Mouse (Mus musculus): ENCODE measurements around the gene Naa16. TPM values are rescaled to one million over a fixed set of nuclear protein-coding genes. Genes with fewer than 3 reads are reported as not detected.

Naa16 gene
- polyA plus RNA-seq, 1 experiment: 6.3 TPM

GRCm38 (mm10) chr14:79294950-79295349, 95.6 kb downstream of the Naa16 start:
- Histone ChIP-seq H3K4me3 (ENCODE audit: insufficient read depth, low read length) (no peak overlapping the region), H3K27ac (ENCODE audit: insufficient read depth, low read length) (no peak overlapping the region), H3K4me1 (ENCODE audit: control insufficient read depth, insufficient read depth, low read length) (peaks cover 5% of the 10 kb centered on the region; the same call in 1 of the 2 replicates)
- no peak for TF ChIP-seq POLR2A (IDR thresholded peaks at IDR 0.05; ENCODE audit: extremely low read depth, insufficient read depth, low read length)
- TF ChIP-seq CTCF (IDR thresholded peaks at IDR 0.05; ENCODE audit: extremely low read depth, insufficient read depth, low read length): no peak

GRCm38 (mm10) chr14:79294051-79294814, 96.3 kb downstream of the Naa16 start:
- Histone ChIP-seq H3K4me3 (ENCODE audit: insufficient read depth, low read length) (no peak overlapping the region), H3K4me1 (ENCODE audit: control insufficient read depth, insufficient read depth, low read length) (peaks cover 5% of the 10 kb centered on the region; the same call in 1 of the 2 replicates), H3K27ac (ENCODE audit: insufficient read depth, low read length) (no peak overlapping the region)
- TF ChIP-seq POLR2A (IDR thresholded peaks at IDR 0.05; ENCODE audit: extremely low read depth, insufficient read depth, low read length) (no peak), CTCF (IDR thresholded peaks at IDR 0.05; ENCODE audit: extremely low read depth, insufficient read depth, low read length) (no peak)

- H3K4me3 ChIP-seq (ENCODE audit: insufficient read depth, low read length): no peak overlapping the region
- TF ChIP-seq POLR2A (IDR thresholded peaks at IDR 0.05; ENCODE audit: extremely low read depth, insufficient read depth, low read length) (no peak), CTCF (IDR thresholded peaks at IDR 0.05; ENCODE audit: extremely low read depth, insufficient read depth, low read length) (no peak)
- peaks cover 3% of the 10 kb centered on the region; the same call in 1 of the 2 replicates for H3K4me1 ChIP-seq (ENCODE audit: control insufficient read depth, insufficient read depth, low read length)
- H3K27ac ChIP-seq (ENCODE audit: insufficient read depth, low read length): peak overlapping the region; percentile 53; the same call in 1 of the 2 replicates
Observed at GRCm38 (mm10) chr14:79293119-79293780, 97.3 kb downstream of the Naa16 start.

- TF ChIP-seq POLR2A (IDR thresholded peaks at IDR 0.05; ENCODE audit: extremely low read depth, insufficient read depth, low read length): no peak
- no peak for TF ChIP-seq CTCF (IDR thresholded peaks at IDR 0.05; ENCODE audit: extremely low read depth, insufficient read depth, low read length)
- Histone ChIP-seq H3K4me3 (ENCODE audit: insufficient read depth, low read length) (no peak overlapping the region), H3K4me1 (ENCODE audit: control insufficient read depth, insufficient read depth, low read length) (peaks cover 3% of the 10 kb centered on the region; the same call in 1 of the 2 replicates), H3K27ac (ENCODE audit: insufficient read depth, low read length) (no peak overlapping the region)
Observed at GRCm38 (mm10) chr14:79291629-79292028, 98.9 kb downstream of the Naa16 start.

GRCm38 (mm10) chr14:79290683-79291425, 99.7 kb downstream of the Naa16 start:
- no peak overlapping the region for H3K27ac ChIP-seq (ENCODE audit: insufficient read depth, low read length)
- no peak for TF ChIP-seq CTCF (IDR thresholded peaks at IDR 0.05; ENCODE audit: extremely low read depth, insufficient read depth, low read length)
- no peak for TF ChIP-seq POLR2A (IDR thresholded peaks at IDR 0.05; ENCODE audit: extremely low read depth, insufficient read depth, low read length)
- H3K4me3 ChIP-seq (ENCODE audit: insufficient read depth, low read length): no peak overlapping the region
- peaks cover 3% of the 10 kb centered on the region; the same call in 1 of the 2 replicates for H3K4me1 ChIP-seq (ENCODE audit: control insufficient read depth, insufficient read depth, low read length)

- no peak overlapping the region for H3K4me3 ChIP-seq (ENCODE audit: insufficient read depth, low read length)
- TF ChIP-seq CTCF (IDR thresholded peaks at IDR 0.05; ENCODE audit: extremely low read depth, insufficient read depth, low read length) (no peak), POLR2A (IDR thresholded peaks at IDR 0.05; ENCODE audit: extremely low read depth, insufficient read depth, low read length) (no peak)
- H3K4me1 ChIP-seq (ENCODE audit: control insufficient read depth, insufficient read depth, low read length): peaks cover 3% of the 10 kb centered on the region; the same call in 1 of the 2 replicates
- H3K27ac ChIP-seq (ENCODE audit: insufficient read depth, low read length): no peak overlapping the region
Observed at GRCm38 (mm10) chr14:79289909-79290308, 100.7 kb downstream of the Naa16 start.

GRCm38 (mm10) chr14:79288280-79288679, 102.3 kb downstream of the Naa16 start:
- TF ChIP-seq CTCF (IDR thresholded peaks at IDR 0.05; ENCODE audit: extremely low read depth, insufficient read depth, low read length): peak; percentile 20; the same call in 1 of the 2 replicates
- TF ChIP-seq POLR2A (IDR thresholded peaks at IDR 0.05; ENCODE audit: extremely low read depth, insufficient read depth, low read length): no peak
- peaks cover 2% of the 10 kb centered on the region; the same call in 1 of the 2 replicates for H3K4me1 ChIP-seq (ENCODE audit: control insufficient read depth, insufficient read depth, low read length)
- no peak overlapping the region for H3K4me3 ChIP-seq (ENCODE audit: insufficient read depth, low read length)
- H3K27ac ChIP-seq (ENCODE audit: insufficient read depth, low read length): no peak overlapping the region

- TF ChIP-seq CTCF (IDR thresholded peaks at IDR 0.05; ENCODE audit: extremely low read depth, insufficient read depth, low read length) (no peak), POLR2A (IDR thresholded peaks at IDR 0.05; ENCODE audit: extremely low read depth, insufficient read depth, low read length) (no peak)
- H3K4me1 ChIP-seq (ENCODE audit: control insufficient read depth, insufficient read depth, low read length): no peaks in the 10 kb centered on the region
- no peak overlapping the region for H3K27ac ChIP-seq (ENCODE audit: insufficient read depth, low read length)
- no peak overlapping the region for H3K4me3 ChIP-seq (ENCODE audit: insufficient read depth, low read length)
Observed at GRCm38 (mm10) chr14:79287251-79287863, 103.2 kb downstream of the Naa16 start.

- no peaks in the 10 kb centered on the region for H3K4me1 ChIP-seq (ENCODE audit: control insufficient read depth, insufficient read depth, low read length)
- no peak overlapping the region for H3K4me3 ChIP-seq (ENCODE audit: insufficient read depth, low read length)
- TF ChIP-seq POLR2A (IDR thresholded peaks at IDR 0.05; ENCODE audit: extremely low read depth, insufficient read depth, low read length) (no peak), CTCF (IDR thresholded peaks at IDR 0.05; ENCODE audit: extremely low read depth, insufficient read depth, low read length) (no peak)
- no peak overlapping the region for H3K27ac ChIP-seq (ENCODE audit: insufficient read depth, low read length)
Observed at GRCm38 (mm10) chr14:79285549-79285948, 105.0 kb downstream of the Naa16 start.
